Mouse (Mus musculus): ENCODE results near the gene BC049730. TPM values are rescaled to one million over a fixed set of nuclear protein-coding genes. Genes with fewer than 3 reads are reported as not detected.
A peak's percentile ranks its signal among the peaks of the same experiment; 100 is the strongest.
"Not testable (repeated sequence)": the region's sequence is repeated elsewhere in the genome, so short reads cannot be mapped to it uniquely, and the experiment has no call there.

BC049730 gene
- polyA plus RNA-seq, 1 experiment from 2014 or later, result not detected

DNA sequence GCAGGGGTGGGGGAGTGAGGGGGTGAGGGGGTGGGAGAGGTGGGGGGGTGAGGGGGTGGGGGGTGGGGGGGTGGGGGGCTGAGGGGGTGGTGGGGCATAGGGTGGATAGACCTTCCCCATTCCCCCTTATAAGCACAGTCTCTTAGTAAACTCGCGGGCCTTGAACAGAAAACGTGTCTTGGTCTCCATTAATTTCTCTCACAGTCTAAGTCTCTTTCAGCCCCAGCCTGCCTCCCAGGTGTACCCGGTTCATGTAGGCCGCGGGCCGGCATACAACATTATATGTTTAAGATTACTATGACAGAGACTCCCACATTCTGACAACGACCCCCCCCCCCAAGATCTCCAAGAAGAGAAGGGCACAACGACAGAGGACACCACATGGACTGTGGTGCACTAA is 6.2 kb upstream of the BC049730 start:
- ATAC-seq (ENCODE audit: low FRiP score, low read depth); H3K4me3 ChIP-seq; H3K4me2 ChIP-seq (replicated peaks); H3K4me1 ChIP-seq; H3K27ac ChIP-seq; H3K9me3 ChIP-seq; H3K9ac ChIP-seq; H3K36me3 ChIP-seq; H3K27me3 ChIP-seq: not testable (repeated sequence)
- 81% methylated on average over 9 of the region's 9 CpGs for WGBS

DNA sequence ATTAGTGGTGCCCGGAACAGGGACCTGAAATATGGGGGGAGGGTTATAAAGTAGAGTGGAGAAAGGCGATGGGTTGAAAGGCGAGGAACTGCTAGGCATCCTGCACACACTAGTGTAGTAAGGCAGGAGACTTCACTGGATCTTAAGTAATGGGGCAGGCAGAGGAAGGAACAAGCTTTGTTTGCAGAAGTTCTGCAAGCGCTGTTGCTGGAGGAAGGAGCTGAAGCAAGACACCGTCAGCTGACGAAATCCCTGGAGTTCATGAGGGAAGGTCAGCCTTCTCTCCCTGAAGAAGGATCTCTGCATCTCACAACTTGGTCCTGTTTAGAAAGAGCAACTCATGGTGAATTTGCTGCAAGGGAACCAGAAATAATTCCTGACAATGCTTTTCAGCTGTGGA is 6.0 kb downstream of the BC049730 start:
- no peak overlapping the region for H3K4me2 ChIP-seq (replicated peaks)
- no peak overlapping the region for H3K4me3 ChIP-seq
- 71% methylated on average over 6 of the region's 6 CpGs for WGBS
- no peaks in the 10 kb centered on the region for H3K9me3 ChIP-seq
- ATAC-seq (ENCODE audit: low FRiP score, low read depth), result no peak
- H3K27me3 ChIP-seq, result no peaks in the 10 kb centered on the region
- no peaks in the 10 kb centered on the region for H3K36me3 ChIP-seq
- no peaks in the 10 kb centered on the region for H3K4me1 ChIP-seq
- H3K27ac ChIP-seq, result no peak overlapping the region
- H3K9ac ChIP-seq, result no peak overlapping the region

GRCm38 (mm10) chr7:24726808-24727207 is 17.8 kb downstream of the BC049730 start, which contains the start of gene Gm4763:
TSS of gene Gm4763 (minus strand) at chr7:24726908.
- H3K4me2 ChIP-seq (replicated peaks); H3K4me1 ChIP-seq; H3K27ac ChIP-seq; H3K9ac ChIP-seq; H3K27me3 ChIP-seq; H3K9me3 ChIP-seq; ATAC-seq (ENCODE audit: low FRiP score, low read depth); H3K4me3 ChIP-seq; H3K36me3 ChIP-seq: not testable (repeated sequence)
- WGBS, result 89% methylated on average over 11 of the region's 11 CpGs

- Histone ChIP-seq H3K9ac (no peak overlapping the region), H3K36me3 (no peaks in the 10 kb centered on the region), H3K27ac (no peak overlapping the region), H3K4me2 (replicated peaks) (peak overlapping the region; percentile 48), H3K4me3 (0 out of 2 replicates have a peak overlapping the region, but pooled peaks have one; percentile 11), H3K9me3 (0 out of 2 replicates have a peak, but pooled peaks cover 4% of the 10 kb centered on the region), H3K4me1 (peaks cover 8% of the 10 kb centered on the region), H3K27me3 (no peaks in the 10 kb centered on the region)
- no peak for ATAC-seq (ENCODE audit: low FRiP score, low read depth)
- 18% methylated on average over 16 of the region's 17 CpGs for WGBS
These were observed 27.1 kb downstream of the BC049730 start for GRCm38 (mm10) chr7:24735970-24736670.

GRCm38 (mm10) chr7:24750695-24751094 is 41.7 kb downstream of the BC049730 start:
- ATAC-seq (ENCODE audit: low FRiP score, low read depth), result no peak
- Histone ChIP-seq H3K9me3 (no peaks in the 10 kb centered on the region), H3K9ac (no peak overlapping the region), H3K4me1 (no peaks in the 10 kb centered on the region), H3K27ac (no peak overlapping the region), H3K4me3 (no peak overlapping the region), H3K4me2 (replicated peaks) (no peak overlapping the region), H3K27me3 (no peaks in the 10 kb centered on the region), H3K36me3 (no peaks in the 10 kb centered on the region)
- 44% methylated on average over 4 of the region's 4 CpGs for WGBS

DNA sequence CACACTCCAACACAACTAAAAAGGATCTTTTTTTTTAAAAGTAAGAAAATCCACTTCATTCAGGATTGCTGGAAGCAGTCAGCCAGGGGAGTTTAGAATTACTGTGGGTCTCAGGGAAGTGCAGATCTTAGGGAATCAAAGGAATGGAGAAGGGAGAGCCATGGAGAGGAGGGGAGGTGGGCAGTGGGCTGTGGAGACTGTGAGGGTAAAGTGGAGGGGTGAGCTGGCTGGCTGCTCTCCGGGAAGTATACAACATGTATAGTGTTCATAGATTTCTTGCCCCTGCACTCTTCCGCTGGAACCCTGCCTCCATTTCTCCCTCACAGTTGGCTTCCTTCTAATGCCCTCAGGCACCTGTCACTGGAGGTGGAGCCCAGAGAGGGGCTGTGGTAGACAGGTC is 42.6 kb downstream of the BC049730 start:
- no peaks in the 10 kb centered on the region for H3K9me3 ChIP-seq
- H3K36me3 ChIP-seq, result no peaks in the 10 kb centered on the region
- no peaks in the 10 kb centered on the region for H3K27me3 ChIP-seq
- H3K4me3 ChIP-seq, result no peak overlapping the region
- H3K9ac ChIP-seq, result no peak overlapping the region
- 75% methylated on average over 2 of the region's 2 CpGs for WGBS
- no peak for ATAC-seq (ENCODE audit: low FRiP score, low read depth)
- no peaks in the 10 kb centered on the region for H3K4me1 ChIP-seq
- no peak overlapping the region for H3K27ac ChIP-seq
- no peak overlapping the region for H3K4me2 ChIP-seq (replicated peaks)

GRCm38 (mm10) chr7:24753476-24753875 is 44.4 kb downstream of the BC049730 start:
- no peak for ATAC-seq (ENCODE audit: low FRiP score, low read depth)
- WGBS, result 84% methylated on average over 5 of the region's 5 CpGs

DNA sequence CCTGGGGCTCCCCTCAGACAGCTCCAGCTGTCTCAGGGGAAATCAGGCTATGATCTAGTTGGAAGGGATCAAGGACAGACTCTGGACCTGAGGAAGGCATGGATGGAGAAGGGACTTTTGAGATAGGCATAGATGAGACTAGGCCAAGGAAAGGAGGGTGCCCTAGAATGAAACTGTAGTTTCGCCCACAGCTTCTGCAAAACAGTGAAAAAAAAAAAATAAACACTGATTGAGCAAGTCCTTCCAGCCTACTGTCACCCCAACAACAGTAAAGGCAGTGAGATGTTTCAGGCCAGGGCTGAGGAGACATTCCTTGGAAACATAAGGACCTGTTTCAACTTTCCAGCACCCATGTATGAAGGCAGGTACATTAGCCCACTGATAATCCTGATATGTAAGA is 49.5 kb downstream of the BC049730 start:
- H3K4me1 ChIP-seq, result no peaks in the 10 kb centered on the region
- H3K9ac ChIP-seq, result no peak overlapping the region
- no peak overlapping the region for H3K4me2 ChIP-seq (replicated peaks)
- no peaks in the 10 kb centered on the region for H3K9me3 ChIP-seq
- no peaks in the 10 kb centered on the region for H3K36me3 ChIP-seq
- H3K27me3 ChIP-seq, result no peaks in the 10 kb centered on the region
- 90% methylated on average over 1 of the region's 1 CpGs for WGBS
- no peak overlapping the region for H3K4me3 ChIP-seq
- ATAC-seq (ENCODE audit: low FRiP score, low read depth), result no peak
- no peak overlapping the region for H3K27ac ChIP-seq

More at GRCm38 (mm10) chr7:24753476-24753875, 44.4 kb downstream of the BC049730 start:
- Histone ChIP-seq H3K36me3 (no peaks in the 10 kb centered on the region), H3K4me3 (no peak overlapping the region), H3K9ac (no peak overlapping the region), H3K4me1 (no peaks in the 10 kb centered on the region), H3K27me3 (no peaks in the 10 kb centered on the region), H3K4me2 (replicated peaks) (no peak overlapping the region), H3K27ac (no peak overlapping the region), H3K9me3 (no peaks in the 10 kb centered on the region)

- H3K9me3 ChIP-seq, result no peaks in the 10 kb centered on the region
- H3K36me3 ChIP-seq, result no peaks in the 10 kb centered on the region
- H3K27ac ChIP-seq, result no peak within 1 kb of the TSS
- ATAC-seq (ENCODE audit: low FRiP score, low read depth), result no peak
- no peaks in the 10 kb centered on the region for H3K27me3 ChIP-seq
- no peak within 1 kb of the TSS for H3K4me3 ChIP-seq
- no peak within 1 kb of the TSS for H3K9ac ChIP-seq
- no peak within 1 kb of the TSS for H3K4me2 ChIP-seq (replicated peaks)
- WGBS, result 67% methylated on average over 6 of the region's 6 CpGs
- H3K4me1 ChIP-seq, result no peaks in the 10 kb centered on the region
These were observed 51.2 kb downstream of the BC049730 start, which contains the start of gene Cd177 for GRCm38 (mm10) chr7:24760211-24760610. TSS of gene Cd177 (minus strand) at chr7:24760311.

- H3K4me1 ChIP-seq, result no peaks in the 10 kb centered on the region
- ATAC-seq (ENCODE audit: low FRiP score, low read depth), result no peak
- no peaks in the 10 kb centered on the region for H3K36me3 ChIP-seq
- 77% methylated on average over 6 of the region's 6 CpGs for WGBS
- H3K4me3 ChIP-seq, result no peak overlapping the region
- H3K9me3 ChIP-seq, result no peaks in the 10 kb centered on the region
- H3K9ac ChIP-seq, result no peak overlapping the region
- H3K4me2 ChIP-seq (replicated peaks), result no peak overlapping the region
- H3K27ac ChIP-seq, result no peak overlapping the region
- no peaks in the 10 kb centered on the region for H3K27me3 ChIP-seq
These were observed 52.1 kb downstream of the BC049730 start for GRCm38 (mm10) chr7:24761161-24761560.

GRCm38 (mm10) chr7:24762574-24762973 is 53.5 kb downstream of the BC049730 start:
- Histone ChIP-seq H3K4me2 (replicated peaks) (no peak overlapping the region), H3K27ac (no peak overlapping the region), H3K9ac (no peak overlapping the region), H3K36me3 (no peaks in the 10 kb centered on the region), H3K27me3 (no peaks in the 10 kb centered on the region), H3K4me3 (no peak overlapping the region), H3K9me3 (no peaks in the 10 kb centered on the region), H3K4me1 (no peaks in the 10 kb centered on the region)
- whole genome bisulfite sequencing, result 89% methylated on average over 8 of the region's 8 CpGs
- ATAC-seq (ENCODE audit: low FRiP score, low read depth), result no peak

Data from limb, embryonic 13.5 days (tissue).